Mouse (Mus musculus): ENCODE measurements around the gene Dclk1. TPM values are rescaled to one million over a fixed set of nuclear protein-coding genes. Genes with fewer than 3 reads are reported as not detected.

Gene Dclk1
- polyA plus RNA-seq, 1 experiment, result 265 TPM

DNA sequence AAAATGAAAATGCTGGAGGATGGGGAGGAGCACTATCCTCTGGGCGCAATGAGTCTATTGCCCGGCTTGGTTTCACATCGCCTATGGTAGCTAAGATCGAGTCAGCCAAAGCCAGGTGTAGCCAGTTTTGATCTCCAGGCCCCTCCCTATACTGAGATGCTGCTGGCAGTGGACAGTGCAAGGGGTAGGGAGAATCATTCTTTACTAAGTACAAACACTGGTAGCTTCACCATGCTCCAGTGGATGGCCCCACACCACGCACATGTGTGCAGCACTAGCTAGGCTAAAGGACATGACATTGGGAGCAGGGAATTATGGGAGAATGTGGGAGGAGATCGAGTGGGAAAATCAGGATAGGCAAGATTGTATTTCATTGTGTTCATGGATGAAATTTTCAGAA lies 176.7 kb downstream of the Dclk1 start:
- Histone ChIP-seq H3K4me3 (ENCODE audit: insufficient read depth, low read depth, low read length) (no peak overlapping the region), H3K4me1 (ENCODE audit: control insufficient read depth, insufficient read depth, low read length) (peaks cover 40% of the 10 kb centered on the region), H3K27ac (ENCODE audit: insufficient read depth, low read depth, low read length) (no peak overlapping the region)
- 65% methylated on average over 6 of the region's 6 CpGs for WGBS
- TF ChIP-seq POLR2A (IDR thresholded peaks at IDR 0.05; ENCODE audit: insufficient read depth, low read depth, low read length), result no peak

DNA sequence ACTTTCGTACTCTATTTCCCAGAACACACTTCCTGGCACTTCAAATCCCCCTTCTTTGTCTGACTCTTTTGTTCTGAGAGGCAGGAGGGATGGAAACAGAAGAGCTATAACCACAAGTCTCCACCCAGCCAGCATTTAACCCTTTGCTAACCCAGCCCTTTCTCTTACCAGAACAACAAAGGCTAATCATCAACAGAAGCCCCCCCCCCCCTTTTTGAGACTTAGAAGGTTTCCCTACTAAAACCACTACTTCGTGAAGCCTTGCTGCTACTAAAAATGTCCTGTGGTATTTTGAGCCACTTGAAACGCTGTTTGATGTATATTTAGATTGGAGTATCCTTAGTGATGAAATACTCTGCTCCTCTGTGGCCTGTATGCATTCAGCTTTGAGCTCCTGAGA lies 177.2 kb downstream of the Dclk1 start:
- no peak overlapping the region for H3K4me3 ChIP-seq (ENCODE audit: insufficient read depth, low read depth, low read length)
- WGBS, result 28% methylated on average over 3 of the region's 3 CpGs
- H3K27ac ChIP-seq (ENCODE audit: insufficient read depth, low read depth, low read length), result no peak overlapping the region
- TF ChIP-seq CTCF (IDR thresholded peaks at IDR 0.05; ENCODE audit: insufficient read depth, low read depth, low read length) (no peak), POLR2A (IDR thresholded peaks at IDR 0.05; ENCODE audit: insufficient read depth, low read depth, low read length) (no peak)
- H3K4me1 ChIP-seq (ENCODE audit: control insufficient read depth, insufficient read depth, low read length), result peaks cover 43% of the 10 kb centered on the region

DNA sequence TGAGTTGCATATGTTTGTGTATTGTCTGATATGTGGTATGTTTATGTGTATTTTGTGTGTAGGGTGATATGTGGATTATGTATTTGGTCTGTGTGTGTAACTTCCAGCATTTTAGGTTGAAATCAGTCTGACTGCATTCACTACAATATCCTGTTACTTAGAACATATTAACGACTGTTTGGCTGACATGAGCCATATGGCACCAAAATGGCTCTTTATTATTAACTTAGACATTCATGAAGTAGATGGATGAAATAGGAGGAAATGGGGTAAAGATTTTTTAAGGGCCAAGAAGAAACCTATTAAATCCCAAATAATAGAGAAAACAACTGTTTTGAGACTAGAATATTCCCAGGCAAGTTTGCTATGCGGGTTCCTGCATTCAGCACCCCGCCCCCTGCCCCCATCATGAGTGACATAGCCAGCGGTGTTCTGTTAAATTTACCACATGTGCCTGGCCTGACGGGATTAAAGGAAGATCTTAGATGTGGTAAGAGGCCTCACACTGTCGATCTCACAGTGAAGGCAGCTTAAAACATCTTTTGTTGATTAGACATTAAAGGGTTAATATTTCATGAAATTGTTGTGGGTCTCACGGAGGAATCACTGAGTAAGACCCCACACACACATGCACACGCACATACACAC lies 178.4 kb downstream of the Dclk1 start:
- no peak overlapping the region; the same call in 1 of the 2 replicates for H3K27ac ChIP-seq (ENCODE audit: insufficient read depth, low read depth, low read length)
- no peak for TF ChIP-seq CTCF (IDR thresholded peaks at IDR 0.05; ENCODE audit: insufficient read depth, low read depth, low read length)
- TF ChIP-seq POLR2A (IDR thresholded peaks at IDR 0.05; ENCODE audit: insufficient read depth, low read depth, low read length), result no peak
- peaks cover 40% of the 10 kb centered on the region for H3K4me1 ChIP-seq (ENCODE audit: control insufficient read depth, insufficient read depth, low read length)
- H3K4me3 ChIP-seq (ENCODE audit: insufficient read depth, low read depth, low read length), result no peak overlapping the region
- WGBS, result 43% methylated on average over 8 of the region's 8 CpGs

DNA sequence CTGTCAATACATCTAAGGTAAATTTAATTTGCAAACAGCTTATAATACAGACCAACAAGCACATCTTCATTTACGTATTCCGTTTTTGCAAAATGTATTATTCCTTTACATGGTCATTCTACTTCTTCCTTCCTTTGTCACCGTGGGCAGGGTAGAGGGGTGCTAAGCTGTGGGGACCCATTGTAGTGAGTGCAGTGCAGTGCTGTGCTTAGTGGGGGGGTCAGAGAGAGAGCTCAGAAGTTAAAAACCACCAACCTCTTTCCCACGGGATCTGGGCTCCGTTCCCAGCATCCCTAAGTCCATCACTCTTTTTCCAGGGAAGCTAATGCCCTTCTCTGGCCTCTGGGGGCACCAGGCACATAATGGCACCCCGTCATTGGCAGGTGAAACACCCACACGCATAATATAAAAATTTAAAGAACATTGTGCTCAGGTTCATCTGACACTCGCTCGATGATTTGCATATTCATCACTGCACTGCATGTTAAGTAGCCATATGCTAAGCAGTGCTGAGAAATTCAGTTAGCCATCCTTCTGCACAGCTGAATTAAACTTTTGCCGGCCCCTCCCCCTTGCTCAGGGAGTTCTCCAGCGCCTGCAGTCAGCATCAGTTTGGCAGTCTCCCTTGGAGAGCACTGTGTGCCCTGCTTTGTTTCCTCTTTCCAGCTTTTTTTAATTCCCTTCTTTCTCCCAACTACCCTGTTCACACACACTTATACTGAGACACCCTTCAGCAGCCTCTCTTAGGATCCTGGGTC lies 181.7 kb downstream of the Dclk1 start:
- WGBS, result 20% methylated on average over 11 of the region's 11 CpGs
- Histone ChIP-seq H3K4me1 (ENCODE audit: control insufficient read depth, insufficient read depth, low read length) (peaks cover 29% of the 10 kb centered on the region), H3K4me3 (ENCODE audit: insufficient read depth, low read depth, low read length) (no peak overlapping the region), H3K27ac (ENCODE audit: insufficient read depth, low read depth, low read length) (peak overlapping the region; percentile 60; the same call in 1 of the 2 replicates)
- TF ChIP-seq POLR2A (IDR thresholded peaks at IDR 0.05; ENCODE audit: insufficient read depth, low read depth, low read length) (no peak), CTCF (IDR thresholded peaks at IDR 0.05; ENCODE audit: insufficient read depth, low read depth, low read length) (no peak)

DNA sequence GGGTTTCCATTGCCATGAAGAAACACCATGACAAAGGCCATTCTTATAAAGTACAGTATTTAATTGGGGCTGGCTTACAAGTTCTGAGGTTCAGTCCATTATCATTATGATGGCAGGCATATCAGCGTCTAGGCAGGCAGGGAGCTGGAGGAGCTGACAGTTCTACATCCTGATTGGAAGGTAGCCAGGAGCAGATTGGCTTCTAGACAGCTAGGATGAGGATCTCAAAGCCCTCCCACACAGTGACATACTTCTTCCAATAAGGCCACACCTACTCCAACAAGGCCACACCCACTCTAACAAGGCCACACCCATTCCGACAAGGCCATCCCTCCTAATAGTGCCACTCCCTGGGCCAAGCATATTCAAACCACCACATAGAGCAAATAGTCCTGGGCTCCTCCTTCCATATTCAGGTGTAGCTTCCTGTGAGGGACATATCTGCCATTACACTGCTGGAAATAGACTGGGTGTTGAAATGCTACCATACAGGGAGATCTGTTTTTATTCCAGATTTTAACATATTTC lies 187.9 kb downstream of the Dclk1 start:
- TF ChIP-seq POLR2A (IDR thresholded peaks at IDR 0.05; ENCODE audit: insufficient read depth, low read depth, low read length) (no peak), CTCF (IDR thresholded peaks at IDR 0.05; ENCODE audit: insufficient read depth, low read depth, low read length) (no peak)
- 76% methylated on average over 2 of the region's 2 CpGs for WGBS
- H3K27ac ChIP-seq (ENCODE audit: insufficient read depth, low read depth, low read length), result no peak overlapping the region
- no peak overlapping the region for H3K4me3 ChIP-seq (ENCODE audit: insufficient read depth, low read depth, low read length)
- peaks cover 2% of the 10 kb centered on the region; the same call in 1 of the 2 replicates for H3K4me1 ChIP-seq (ENCODE audit: control insufficient read depth, insufficient read depth, low read length)

DNA sequence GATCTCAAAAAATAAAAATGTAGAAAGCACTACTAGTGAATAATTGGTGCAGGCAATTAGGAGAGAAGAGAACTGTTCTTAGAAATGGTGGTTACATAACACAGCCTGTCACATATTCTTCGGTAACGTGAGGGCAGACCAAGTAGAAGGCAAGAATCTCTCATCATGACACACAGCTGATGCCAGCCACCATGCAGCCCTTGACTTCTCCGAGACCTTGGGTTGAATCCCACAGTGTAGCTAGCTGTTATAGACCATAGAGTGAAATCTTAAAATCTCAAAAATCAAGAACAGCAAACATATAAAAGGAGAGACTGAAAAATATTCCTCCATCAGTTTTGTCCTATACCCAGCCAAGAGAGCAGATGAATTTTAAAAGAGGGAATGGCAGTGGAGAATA lies 189.1 kb downstream of the Dclk1 start:
- H3K4me3 ChIP-seq (ENCODE audit: insufficient read depth, low read depth, low read length), result no peak overlapping the region
- H3K4me1 ChIP-seq (ENCODE audit: control insufficient read depth, insufficient read depth, low read length), result peaks cover 2% of the 10 kb centered on the region; the same call in 1 of the 2 replicates
- H3K27ac ChIP-seq (ENCODE audit: insufficient read depth, low read depth, low read length), result no peak overlapping the region
- 40% methylated on average over 3 of the region's 3 CpGs for WGBS
- no peak for TF ChIP-seq POLR2A (IDR thresholded peaks at IDR 0.05; ENCODE audit: insufficient read depth, low read depth, low read length)
- no peak for TF ChIP-seq CTCF (IDR thresholded peaks at IDR 0.05; ENCODE audit: insufficient read depth, low read depth, low read length)

DNA sequence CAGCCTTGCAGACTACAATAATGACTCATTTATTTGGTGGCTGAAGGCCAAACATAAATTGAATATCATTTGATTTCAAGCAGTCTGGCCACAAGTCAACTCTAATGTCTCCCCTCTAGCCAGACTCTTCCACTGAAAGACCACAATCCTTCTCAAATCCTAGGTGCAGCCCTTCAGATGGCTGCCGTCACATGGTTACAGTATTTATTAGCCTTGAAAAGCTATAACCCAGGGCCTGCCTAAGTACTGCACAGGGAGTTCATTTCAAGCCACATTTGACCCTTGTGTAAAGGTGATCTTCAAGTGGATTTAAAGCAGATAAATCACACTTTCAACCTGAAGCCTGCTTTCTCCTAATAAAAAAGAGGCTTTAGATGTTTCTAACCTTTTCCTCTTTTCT lies 192.1 kb downstream of the Dclk1 start:
- Histone ChIP-seq H3K4me3 (ENCODE audit: insufficient read depth, low read depth, low read length) (no peak overlapping the region), H3K27ac (ENCODE audit: insufficient read depth, low read depth, low read length) (no peak overlapping the region), H3K4me1 (ENCODE audit: control insufficient read depth, insufficient read depth, low read length) (peaks cover 8% of the 10 kb centered on the region)
- TF ChIP-seq CTCF (IDR thresholded peaks at IDR 0.05; ENCODE audit: insufficient read depth, low read depth, low read length) (no peak), POLR2A (IDR thresholded peaks at IDR 0.05; ENCODE audit: insufficient read depth, low read depth, low read length) (no peak)
- 80% methylated on average over 1 of the region's 1 CpGs for WGBS

DNA sequence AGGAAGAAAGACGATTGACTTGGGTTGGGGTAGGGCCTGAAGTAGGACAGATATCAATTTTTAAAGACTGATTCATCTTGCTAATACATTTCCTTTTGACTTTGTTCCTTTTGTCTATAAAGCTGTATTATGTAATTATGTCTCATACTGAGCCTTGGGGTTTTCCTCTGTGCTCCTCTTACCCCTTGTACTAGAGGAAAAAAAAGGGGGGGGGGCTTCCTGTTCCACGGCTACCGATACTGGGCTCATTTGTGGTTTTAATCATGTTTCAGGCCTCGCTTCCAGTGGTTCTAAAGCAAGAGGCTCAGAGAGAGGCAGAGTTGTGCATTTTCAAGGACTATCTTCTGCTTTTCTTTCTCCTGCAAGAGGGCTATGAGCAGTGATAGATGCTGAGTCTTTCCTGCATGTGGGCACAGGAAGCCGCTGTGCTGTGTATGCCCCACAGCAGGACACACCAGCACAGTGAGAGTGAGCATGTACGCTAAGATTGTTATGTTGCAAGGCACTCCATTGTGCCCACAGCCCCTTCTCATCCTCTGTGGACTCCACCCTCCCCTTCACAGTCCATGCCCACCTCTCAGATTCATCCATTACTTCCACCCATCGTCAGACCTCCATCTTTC lies 196.8 kb downstream of the Dclk1 start:
- peaks cover 24% of the 10 kb centered on the region for H3K4me1 ChIP-seq (ENCODE audit: control insufficient read depth, insufficient read depth, low read length)
- 65% methylated on average over 7 of the region's 7 CpGs for WGBS
- H3K27ac ChIP-seq (ENCODE audit: insufficient read depth, low read depth, low read length), result peak overlapping the region; percentile 11
- TF ChIP-seq POLR2A (IDR thresholded peaks at IDR 0.05; ENCODE audit: insufficient read depth, low read depth, low read length) (no peak), CTCF (IDR thresholded peaks at IDR 0.05; ENCODE audit: insufficient read depth, low read depth, low read length) (no peak)
- no peak overlapping the region for H3K4me3 ChIP-seq (ENCODE audit: insufficient read depth, low read depth, low read length)

DNA sequence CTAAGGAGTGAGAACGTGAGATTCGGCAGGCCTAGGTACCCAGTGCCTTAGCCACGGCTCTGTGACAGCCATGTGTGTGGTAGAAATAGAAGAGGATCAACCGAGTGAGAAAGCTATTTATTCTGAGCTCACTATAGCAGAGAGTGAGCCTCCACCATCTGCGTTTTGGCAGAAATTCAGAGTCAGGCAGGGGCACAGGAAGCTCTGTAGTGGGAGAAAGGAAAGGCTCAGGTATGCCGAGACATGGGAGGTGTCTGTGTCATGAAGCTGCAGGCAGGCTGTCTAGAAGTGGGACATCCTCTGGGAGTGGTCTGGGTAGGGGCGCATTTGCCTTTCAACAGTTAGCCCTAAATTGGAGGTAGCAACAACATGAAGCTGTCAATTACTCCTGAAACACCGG lies 198.2 kb downstream of the Dclk1 start:
- no peak overlapping the region for H3K4me3 ChIP-seq (ENCODE audit: insufficient read depth, low read depth, low read length)
- no peak for TF ChIP-seq CTCF (IDR thresholded peaks at IDR 0.05; ENCODE audit: insufficient read depth, low read depth, low read length)
- no peak for TF ChIP-seq POLR2A (IDR thresholded peaks at IDR 0.05; ENCODE audit: insufficient read depth, low read depth, low read length)
- peaks cover 24% of the 10 kb centered on the region for H3K4me1 ChIP-seq (ENCODE audit: control insufficient read depth, insufficient read depth, low read length)
- 36% methylated on average over 8 of the region's 8 CpGs for WGBS
- H3K27ac ChIP-seq (ENCODE audit: insufficient read depth, low read depth, low read length), result peak overlapping the region; percentile 85
